In genomic region chr6:39066935-39067578, GRCm38 (mm10) we compare ENCODE assay signal across 9 mouse cellular contexts. TPM values are rescaled to one million over a fixed set of nuclear protein-coding genes. Genes with fewer than 3 reads are reported as not detected.
DNase-seq lines count a peak whose midpoint lies in the region; ATAC-seq lines count a peak whose summit lies in the region.
"Had no signal": no experiment of that assay in that cellular context is flagged by ENCODE, and none has a peak within 500 bp of the region (broad histone marks: within the 10 kb centered on the region; RNA-seq: fewer than 3 reads in every experiment).

No protein-coding gene starts in this region.

- H3K36me3 ChIP-seq in embryonic facial prominence, embryonic 11.5 days (replicated peaks; ENCODE audit: control insufficient read depth, insufficient read depth, low read depth, low read length), result no peaks in the 10 kb centered on the region
- no peaks in the 10 kb centered on the region for H3K36me3 ChIP-seq in liver, embryonic 11.5 days (ENCODE audit: control insufficient read depth, insufficient read depth, low read length)
- no peaks in the 10 kb centered on the region for H3K36me3 ChIP-seq in stomach, embryonic 15.5 days
- H3K36me3 ChIP-seq: embryonic facial prominence, embryonic 12.5 days had no signal

- H3K4me1 ChIP-seq in embryonic facial prominence, embryonic 11.5 days (ENCODE audit: control insufficient read depth, insufficient read depth, low read length), result no peaks in the 10 kb centered on the region
- no peaks in the 10 kb centered on the region for H3K4me1 ChIP-seq in liver, embryonic 11.5 days (replicated peaks; ENCODE audit: control insufficient read depth, insufficient read depth, low read length)
- H3K4me1 ChIP-seq in stomach, embryonic 15.5 days, result peaks cover 7% of the 10 kb centered on the region; the same call in 1 of the 2 replicates
- H3K4me1 ChIP-seq: embryonic facial prominence, embryonic 12.5 days had no signal

- 48% methylated on average over 12 of the region's 12 CpGs for WGBS in embryonic facial prominence, embryonic 11.5 days
- 50% methylated on average over 12 of the region's 12 CpGs for WGBS in liver, embryonic 11.5 days
- 45% methylated on average over 12 of the region's 12 CpGs for WGBS in stomach, embryonic 15.5 days

- no peak overlapping the region for H3K9ac ChIP-seq in embryonic facial prominence, embryonic 11.5 days (replicated peaks; ENCODE audit: low read length)
- H3K9ac ChIP-seq in liver, embryonic 11.5 days (ENCODE audit: low read depth, low read length), result no peak overlapping the region
- H3K9ac ChIP-seq in stomach, embryonic 15.5 days, result no peak overlapping the region
- H3K9ac ChIP-seq: embryonic facial prominence, embryonic 12.5 days had no signal

- H3K4me2 ChIP-seq in embryonic facial prominence, embryonic 11.5 days (ENCODE audit: low read depth, low read length), result no peak overlapping the region
- no peak overlapping the region for H3K4me2 ChIP-seq in liver, embryonic 11.5 days
- no peak overlapping the region for H3K4me2 ChIP-seq in stomach, embryonic 15.5 days
- H3K4me2 ChIP-seq: embryonic facial prominence, embryonic 12.5 days had no signal

- no peak overlapping the region for H3K27ac ChIP-seq in embryonic facial prominence, embryonic 11.5 days (replicated peaks; ENCODE audit: low read depth, low read length)
- no peak overlapping the region; the same call in 1 of the 2 replicates for H3K27ac ChIP-seq in liver, embryonic 11.5 days (ENCODE audit: low read depth, low read length)
- H3K27ac ChIP-seq in stomach, embryonic 15.5 days, result no peak overlapping the region
- H3K27ac ChIP-seq: embryonic facial prominence, embryonic 12.5 days had no signal

- H3K4me3 ChIP-seq in embryonic facial prominence, embryonic 11.5 days (ENCODE audit: low read depth, low read length), result no peak overlapping the region
- H3K4me3 ChIP-seq in liver, embryonic 11.5 days (ENCODE audit: low read depth, low read length), result no peak overlapping the region
- no peak overlapping the region for H3K4me3 ChIP-seq in stomach, embryonic 15.5 days (replicated peaks)
- H3K4me3 ChIP-seq: embryonic facial prominence, embryonic 12.5 days had no signal

- peak; percentile 45; the same call in 1 of the 2 replicates for ATAC-seq in embryonic facial prominence, embryonic 11.5 days (replicated peaks; ENCODE audit: insufficient number of reproducible peaks, low FRiP score, low TSS enrichment, low read depth)
- ATAC-seq in liver, embryonic 11.5 days (replicated peaks; ENCODE audit: low FRiP score), result no peak; the same call in 1 of the 2 replicates
- ATAC-seq in stomach, embryonic 15.5 days (ENCODE audit: insufficient read depth, low FRiP score, low read depth), result peak; percentile 68; the same call in 1 of the 2 replicates

- no peaks in the 10 kb centered on the region for H3K9me3 ChIP-seq in embryonic facial prominence, embryonic 11.5 days (replicated peaks; ENCODE audit: control insufficient read depth, low read length)
- H3K9me3 ChIP-seq in liver, embryonic 11.5 days (ENCODE audit: control insufficient read depth, low read length), result no peaks in the 10 kb centered on the region
- no peaks in the 10 kb centered on the region for H3K9me3 ChIP-seq in stomach, embryonic 15.5 days
- H3K9me3 ChIP-seq: embryonic facial prominence, embryonic 12.5 days had no signal

- peak; percentile 72 to 74 for DNase-seq in B cell, adult 2 months
- DNase-seq in adrenal gland, postnatal 36 days, result peak; percentile 87 to 92
- peak; percentile 92 for DNase-seq in embryonic facial prominence, embryonic 11.5 days (ENCODE audit: low spot score)
- peak; percentile 19 to 61 for DNase-seq in heart, adult 9 months (ENCODE audit: low spot score in 2 of 2)
- peak; percentile 87 for DNase-seq in kidney, postnatal 14 days
- peak; percentile 74 for DNase-seq in liver, embryonic 11.5 days (ENCODE audit: low spot score)
- DNase-seq in neural tube, embryonic 10.5 days (ENCODE audit: extremely low spot score, low spot score), result peak; percentile 82

- no peaks in the 10 kb centered on the region for H3K27me3 ChIP-seq in embryonic facial prominence, embryonic 11.5 days (ENCODE audit: control insufficient read depth, insufficient read depth, low read length)
- no peaks in the 10 kb centered on the region for H3K27me3 ChIP-seq in liver, embryonic 11.5 days (replicated peaks; ENCODE audit: control insufficient read depth, insufficient read depth, low read length)
- H3K27me3 ChIP-seq in stomach, embryonic 15.5 days (replicated peaks), result no peaks in the 10 kb centered on the region
- H3K27me3 ChIP-seq: embryonic facial prominence, embryonic 12.5 days had no signal

RNA-seq across cellular contexts. Expression of gene Parp12, which starts 51.1 kb away (rescaled TPM):
- 10 to 100 TPM; 18.6 to 23.7 TPM for total RNA-seq in adrenal gland, postnatal 36 days (2021)
- polyA plus RNA-seq in embryonic facial prominence, embryonic 11.5 days (2014; fragmentation: Nextera tagmentation; extraction: Ambion mirVana), result 1.9 and 2.7 TPM in 2 replicates
- 3.4 and 3.8 TPM in 2 replicates for polyA plus RNA-seq in liver, embryonic 11.5 days (2014; fragmentation: Nextera tagmentation; extraction: Ambion mirVana)
- polyA plus RNA-seq in stomach, embryonic 15.5 days (2015; fragmentation: Nextera tagmentation; extraction: Ambion mirVana), result 9.1 and 9.9 TPM in 2 replicates

Comparison
In these comparisons a context has a peak if more than half of its experiments do, and no peak if none do; other contexts are left out.
1. DNase-seq: peak in every context shown above with its lines; median percentile 92 in embryonic facial prominence, embryonic 11.5 days; 90 in adrenal gland, postnatal 36 days; 87 in kidney, postnatal 14 days; 82 in neural tube, embryonic 10.5 days; 74 in liver, embryonic 11.5 days; 73 in B cell, adult 2 months; 40 in heart, adult 9 months.